Mouse (Mus musculus) liver, postnatal 0 days (tissue): ENCODE results near the gene Tln2.

Experiments used
- CTCF ChIP-seq: sonication (generic); IDR thresholded peaks from 2 replicates; pipeline ENCODE4 v1.5.1; 2016; ENCODE audit warnings: antibody characterized with exemption, low read depth
- EP300 ChIP-seq: IDR thresholded peaks from 2 replicates; pipeline ENCODE4 v1.6.1; 2016; ENCODE audit warnings: antibody characterized with exemption, low read depth, mild to moderate bottlenecking

GRCm38 (mm10) chr9:67331281-67331680 lies 228.2 kb downstream of the Tln2 start:
- TF ChIP-seq CTCF = no peak
- no peak for TF ChIP-seq EP300
